Mouse (Mus musculus): Measurements from ENCODE around the gene Zfp217. TPM values are rescaled to one million over a fixed set of nuclear protein-coding genes. Genes with fewer than 3 reads are reported as not detected.
A peak's percentile ranks its signal among the peaks of the same experiment; 100 is the strongest.

Zfp217 gene
- total and polyA plus RNA-seq, 3 experiments = 5.3 to 12.1 (median 10.0) TPM

- Histone ChIP-seq H3K4me1 (ENCODE audit: control insufficient read depth in 1 of 2, insufficient read depth in 2 of 2) (peaks cover 3 to 12% of the 10 kb centered on the region in 2 experiments; a peak in 3 of 4 replicates), H3K9me3 (replicated peaks; ENCODE audit: low read length) (no peaks in the 10 kb centered on the region), H3K79me2 (replicated peaks; ENCODE audit: control insufficient read depth, extremely low read depth, insufficient read depth, poor library complexity, severe bottlenecking) (no peaks in the 10 kb centered on the region), H3K9ac (ENCODE audit: insufficient read depth, low read depth) (peak overlapping the region; percentile 91), H3K27ac (ENCODE audit: insufficient read depth, low read depth) (peak overlapping the region; percentile 40; the same call in 1 of the 2 replicates), H3K36me3 (replicated peaks in 1 of 2; ENCODE audit: control insufficient read depth in 1 of 2, insufficient read depth in 1 of 2, low read length in 1 of 2) (no peaks in the 10 kb centered on the region), H3K27me3 (replicated peaks) (no peaks in the 10 kb centered on the region), H3K4me3 (replicated peaks in 1 of 3; ENCODE audit: low read depth in 2 of 3, low read length in 2 of 3, poor library complexity in 1 of 3) (peak overlapping the region; percentile 21 to 59 (median 56)), H3K4me2 (ENCODE audit: insufficient read depth, low read depth, poor library complexity, severe bottlenecking) (peak overlapping the region; percentile 64)
- DNase-seq (ENCODE audit: extremely low read depth) = no peak
- in situ Hi-C loops (cut with MboI; ENCODE audit: low pct_ligation_motif_present, low pct_unique_long_range_greater_than_20kb, low sequenced_read_pairs) = no loop called here
- TF ChIP-seq POLR2AphosphoS2 (IDR thresholded peaks at IDR 0.05; ENCODE audit: low read depth, low read length) = no peak
- TF ChIP-seq USF1 (IDR thresholded peaks at IDR 0.05; ENCODE audit: low read depth, low read length) = no peak
- TF ChIP-seq JUND (conservative IDR thresholded peaks at IDR 0.05; ENCODE audit: low read depth, low read length) = no peak
- TF ChIP-seq SMC3 (IDR thresholded peaks at IDR 0.05; ENCODE audit: low read depth, low read length) = no peak
- TF ChIP-seq HCFC1 (IDR thresholded peaks at IDR 0.05; ENCODE audit: low read depth, low read length) = no peak
- TF ChIP-seq RAD21 (IDR thresholded peaks at IDR 0.05; ENCODE audit: low read depth, low read length) = no peak
- peak; percentile 43; the same call in 1 of the 2 replicates for TF ChIP-seq SIN3A (IDR thresholded peaks at IDR 0.05; ENCODE audit: low read length)
- TF ChIP-seq MAZ (IDR thresholded peaks at IDR 0.05; ENCODE audit: low read depth, low read length) = no peak
- peak; percentile 40; the same call in 1 of the 2 replicates for TF ChIP-seq NELFE (IDR thresholded peaks at IDR 0.05; ENCODE audit: low read depth, low read length)
- TF ChIP-seq TBP (conservative IDR thresholded peaks at IDR 0.05; ENCODE audit: low read depth, low read length) = no peak; the same call in 1 of the 2 replicates
- TF ChIP-seq JUN (IDR thresholded peaks at IDR 0.05; ENCODE audit: insufficient read depth, low read depth, low read length) = no peak
- dilution Hi-C loops (cut with MboI; ENCODE audit: extremely low pct_ligation_motif_present, extremely low pct_unique_long_range_greater_than_20kb, low sequenced_read_pairs) = no loop called here
These were observed 37.4 kb upstream of the Zfp217 start for GRCm38 (mm10) chr2:170185137-170185837.

GRCm38 (mm10) chr2:170184175-170184983, 36.5 kb upstream of the Zfp217 start:
- peak; percentile 89 for DNase-seq (ENCODE audit: extremely low read depth)
- Histone ChIP-seq H3K4me1 (ENCODE audit: control insufficient read depth in 1 of 2, insufficient read depth in 2 of 2) (peaks cover 3 to 12% of the 10 kb centered on the region in 2 experiments; a peak in 3 of 4 replicates), H3K79me2 (replicated peaks; ENCODE audit: control insufficient read depth, extremely low read depth, insufficient read depth, poor library complexity, severe bottlenecking) (no peaks in the 10 kb centered on the region), H3K27ac (ENCODE audit: insufficient read depth, low read depth) (peak overlapping the region; percentile 40), H3K4me3 (replicated peaks in 1 of 3; ENCODE audit: low read depth in 2 of 3, low read length in 2 of 3, poor library complexity in 1 of 3) (peak overlapping the region; percentile 56 to 70 (median 59)), H3K36me3 (replicated peaks in 1 of 2; ENCODE audit: control insufficient read depth in 1 of 2, insufficient read depth in 1 of 2, low read length in 1 of 2) (no peaks in the 10 kb centered on the region), H3K9ac (ENCODE audit: insufficient read depth, low read depth) (peak overlapping the region; percentile 91), H3K4me2 (ENCODE audit: insufficient read depth, low read depth, poor library complexity, severe bottlenecking) (peak overlapping the region; percentile 64), H3K9me3 (replicated peaks; ENCODE audit: low read length) (no peaks in the 10 kb centered on the region), H3K27me3 (replicated peaks) (no peaks in the 10 kb centered on the region)
- in situ Hi-C loops (cut with MboI; ENCODE audit: low pct_ligation_motif_present, low pct_unique_long_range_greater_than_20kb, low sequenced_read_pairs) = no loop called here
- dilution Hi-C loops (cut with MboI; ENCODE audit: extremely low pct_ligation_motif_present, extremely low pct_unique_long_range_greater_than_20kb, low sequenced_read_pairs) = no loop called here
- TF ChIP-seq RCOR1 (conservative IDR thresholded peaks at IDR 0.05; ENCODE audit: low read depth, low read length) = no peak
- peak; percentile 70 for TF ChIP-seq USF1 (IDR thresholded peaks at IDR 0.05; ENCODE audit: low read depth, low read length)
- no peak for TF ChIP-seq ZKSCAN1 (IDR thresholded peaks at IDR 0.05; ENCODE audit: borderline replicate concordance, low read depth, low read length)
- TF ChIP-seq ELF1 (IDR thresholded peaks at IDR 0.05; ENCODE audit: low read depth, low read length) = no peak
- TF ChIP-seq HCFC1 (IDR thresholded peaks at IDR 0.05; ENCODE audit: low read depth, low read length) = no peak
- TF ChIP-seq BHLHE40 (IDR thresholded peaks at IDR 0.05; ENCODE audit: low read depth, low read length) = peak; percentile 78
- peak; percentile 81 for TF ChIP-seq TBP (conservative IDR thresholded peaks at IDR 0.05; ENCODE audit: low read depth, low read length)
- TF ChIP-seq MXI1 (IDR thresholded peaks at IDR 0.05; ENCODE audit: low read depth, low read length) = no peak
- no peak for TF ChIP-seq NELFE (IDR thresholded peaks at IDR 0.05; ENCODE audit: low read depth, low read length)
- no peak for TF ChIP-seq RAD21 (IDR thresholded peaks at IDR 0.05; ENCODE audit: low read depth, low read length)
- no peak for TF ChIP-seq TCF12 (IDR thresholded peaks at IDR 0.05; ENCODE audit: low read depth, low read length)
- TF ChIP-seq MYC (IDR thresholded peaks at IDR 0.05; ENCODE audit: low read depth, low read length) = peak; percentile 73; the same call in 1 of the 2 replicates
- no peak for TF ChIP-seq MAFK (IDR thresholded peaks at IDR 0.05; ENCODE audit: insufficient replicate concordance, low read length)
- no peak for TF ChIP-seq SMC3 (IDR thresholded peaks at IDR 0.05; ENCODE audit: low read depth, low read length)
- no peak for TF ChIP-seq ETS1 (conservative IDR thresholded peaks at IDR 0.05; ENCODE audit: low read depth, low read length)
- TF ChIP-seq USF2 (conservative IDR thresholded peaks at IDR 0.05; ENCODE audit: low read depth, low read length) = peak; percentile 42
- TF ChIP-seq MAX (IDR thresholded peaks at IDR 0.05; ENCODE audit: low read length) = 0 out of 2 replicates have a peak, but pooled peaks have one; percentile 20
- TF ChIP-seq POLR2A (IDR thresholded peaks at IDR 0.05; ENCODE audit: low read depth, low read length) = peak; percentile 64
- no peak for TF ChIP-seq POLR2AphosphoS2 (IDR thresholded peaks at IDR 0.05; ENCODE audit: low read depth, low read length)
- TF ChIP-seq NRF1 (IDR thresholded peaks at IDR 0.05; ENCODE audit: low read depth, low read length) = peak; percentile 84
- no peak for TF ChIP-seq JUND (conservative IDR thresholded peaks at IDR 0.05; ENCODE audit: low read depth, low read length)
- TF ChIP-seq IRF4 (IDR thresholded peaks at IDR 0.05; ENCODE audit: low read depth, low read length) = no peak
- TF ChIP-seq ZMIZ1 (IDR thresholded peaks at IDR 0.05; ENCODE audit: low read depth, low read length) = no peak

Measured in CH12.LX (cell line).